Mouse (Mus musculus): Measurements from ENCODE around the gene Irak1.

DNA sequence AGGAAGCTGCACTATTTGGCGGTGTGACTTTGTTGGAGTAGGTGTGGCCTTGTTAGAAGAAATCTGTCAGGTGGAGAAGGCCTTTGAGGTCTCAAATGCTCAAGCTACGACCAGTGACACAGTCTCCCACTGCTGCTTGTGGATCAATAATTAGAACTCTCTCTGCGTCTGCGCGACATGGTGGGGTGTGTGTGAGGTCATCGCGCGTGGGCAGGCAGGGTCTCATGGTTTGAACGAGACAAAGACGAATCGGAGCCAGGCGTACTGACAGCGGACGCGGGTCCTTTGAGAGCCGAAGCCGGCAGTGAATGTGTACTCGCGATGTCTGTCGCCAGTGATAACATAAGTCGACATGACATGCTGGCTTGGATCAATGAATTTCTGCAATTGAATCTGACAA lies 17.3 kb downstream of the Irak1 start:
- no peak for TF ChIP-seq CTCF (IDR thresholded peaks at IDR 0.05; ENCODE audit: low read depth, low read length)
- no peak for TF ChIP-seq POLR2A (IDR thresholded peaks at IDR 0.05; ENCODE audit: extremely low read depth, insufficient read depth, low read length)
